Mouse (Mus musculus): ENCODE measurements at regions not wholly inside any gene's neighbourhood (a gene's known extent, or its start where the extent isn't known, plus 50 kb on each side); places are given as distances from the start of the nearest gene placed in this dataset.

- TF ChIP-seq CTCF (IDR thresholded peaks at IDR 0.05; ENCODE audit: control insufficient read depth, insufficient read depth, low read length) (no peak), POLR2A (IDR thresholded peaks at IDR 0.05; ENCODE audit: borderline replicate concordance, control insufficient read depth, low read depth, low read length) (no peak)
These were observed 56.5 kb upstream of the Pax1 start for GRCm38 (mm10) chr2:147305262-147305661.
